Mouse (Mus musculus): ENCODE measurements around the gene Rbm38. TPM values are rescaled to one million over a fixed set of nuclear protein-coding genes. Genes with fewer than 3 reads are reported as not detected.

Gene Rbm38
- polyA plus RNA-seq, 1 experiment from 2014 or later, result 126 TPM

DNA sequence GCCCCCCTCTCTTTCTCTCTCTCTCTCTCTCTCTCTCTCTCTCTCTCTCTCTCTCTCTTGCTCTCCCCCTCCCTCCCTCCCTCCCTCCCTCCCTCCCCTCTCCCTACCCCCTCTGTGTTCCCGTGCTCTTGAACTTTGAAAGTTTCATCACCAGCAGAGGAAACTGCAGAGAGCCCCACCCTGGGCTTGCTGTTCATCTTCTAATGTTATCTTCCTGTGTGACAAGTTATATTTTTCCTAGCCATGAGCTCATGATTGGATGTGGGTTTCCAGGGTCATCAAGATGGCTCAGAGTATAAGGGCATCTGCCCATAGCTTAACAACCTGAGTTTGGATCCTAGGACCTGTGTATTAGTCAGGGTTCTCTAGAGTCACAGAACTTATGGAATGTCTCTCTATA, 42.9 kb downstream of the Rbm38 start:
- Histone ChIP-seq H3K36me3 (replicated peaks; ENCODE audit: insufficient read depth, low read length) (no peaks in the 10 kb centered on the region), H3K9me3 (ENCODE audit: low read length) (no peaks in the 10 kb centered on the region), H3K4me3 (ENCODE audit: low read depth, low read length) (no peak overlapping the region), H3K9ac (replicated peaks) (no peak overlapping the region), H3K4me1 (ENCODE audit: insufficient read depth) (peaks cover 23% of the 10 kb centered on the region), H3K4me2 (ENCODE audit: low read depth, low read length) (no peak overlapping the region), H3K27ac (ENCODE audit: low read depth) (no peak overlapping the region; the same call in 1 of the 2 replicates), H3K27me3 (ENCODE audit: insufficient read depth, low read length) (no peaks in the 10 kb centered on the region)
- DNase-seq (no peak), ATAC-seq (no peak)
- 11% methylated on average over 1 of the region's 1 CpGs for WGBS (ENCODE audit: insufficient replicate concordance)
- TF ChIP-seq EP300 (IDR thresholded peaks at IDR 0.05; ENCODE audit: low read depth) (no peak), CTCF (IDR thresholded peaks at IDR 0.05; ENCODE audit: low read depth) (no peak)

DNA sequence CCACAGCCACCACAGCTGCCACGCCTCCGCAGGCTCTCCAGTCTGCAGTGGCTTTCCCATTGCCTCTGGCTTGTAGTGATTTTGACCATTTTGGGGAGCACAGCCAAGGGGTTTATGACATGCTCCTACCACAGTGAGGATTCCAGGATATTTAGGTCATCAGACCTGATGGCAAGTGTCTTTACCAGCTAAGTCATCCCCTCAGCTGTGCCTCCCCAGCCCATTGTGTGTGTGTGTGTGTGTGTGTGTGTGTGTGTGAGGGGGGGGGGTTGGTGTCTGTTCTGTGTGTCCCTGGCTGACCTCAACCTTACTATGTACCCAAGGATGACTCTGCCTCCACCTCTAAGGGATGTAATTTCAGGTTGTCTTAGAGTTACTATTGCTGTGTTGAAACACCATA, 44.6 kb downstream of the Rbm38 start:
- no peaks in the 10 kb centered on the region for H3K27me3 ChIP-seq (ENCODE audit: insufficient read depth, low read length)
- H3K9ac ChIP-seq (replicated peaks), result no peak overlapping the region
- no peak for ATAC-seq
- TF ChIP-seq CTCF (IDR thresholded peaks at IDR 0.05; ENCODE audit: low read depth) (no peak), EP300 (IDR thresholded peaks at IDR 0.05; ENCODE audit: low read depth) (no peak)
- 84% methylated on average over 2 of the region's 2 CpGs for WGBS (ENCODE audit: insufficient replicate concordance)
- peaks cover 23% of the 10 kb centered on the region for H3K4me1 ChIP-seq (ENCODE audit: insufficient read depth)
- no peak overlapping the region for H3K27ac ChIP-seq (ENCODE audit: low read depth)
- no peak overlapping the region for H3K4me2 ChIP-seq (ENCODE audit: low read depth, low read length)
- no peak overlapping the region for H3K4me3 ChIP-seq (ENCODE audit: low read depth, low read length)
- H3K9me3 ChIP-seq (ENCODE audit: low read length), result no peaks in the 10 kb centered on the region
- no peak for DNase-seq
- H3K36me3 ChIP-seq (replicated peaks; ENCODE audit: insufficient read depth, low read length), result no peaks in the 10 kb centered on the region

DNA sequence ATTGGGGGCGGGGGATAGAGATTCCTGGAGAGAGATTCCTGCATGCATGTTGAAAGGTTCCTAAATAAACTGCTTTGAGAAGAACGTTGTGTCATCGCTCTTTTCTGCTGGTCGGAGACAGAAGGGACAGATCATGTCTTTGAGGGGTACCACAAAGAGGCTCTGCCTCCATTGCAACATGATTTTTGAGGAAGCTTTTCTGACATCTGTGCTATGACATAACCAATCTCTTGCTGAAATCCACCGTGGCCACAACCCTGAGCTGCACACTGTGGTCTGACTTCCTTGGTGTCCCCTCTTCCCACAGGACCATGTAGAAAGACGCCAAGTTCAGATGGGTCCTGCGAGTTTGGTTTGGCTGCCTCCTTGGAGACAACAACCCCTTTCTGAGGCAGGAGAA, 52.6 kb downstream of the Rbm38 start:
- WGBS (ENCODE audit: insufficient replicate concordance), result 57% methylated on average over 7 of the region's 7 CpGs
- H3K9ac ChIP-seq (replicated peaks), result no peak overlapping the region
- H3K4me2 ChIP-seq (ENCODE audit: low read depth, low read length), result peak overlapping the region; percentile 16; the same call in 1 of the 2 replicates
- peak; percentile 73; the same call in 1 of the 2 replicates for ATAC-seq
- no peaks in the 10 kb centered on the region for H3K9me3 ChIP-seq (ENCODE audit: low read length)
- TF ChIP-seq EP300 (IDR thresholded peaks at IDR 0.05; ENCODE audit: low read depth) (no peak), CTCF (IDR thresholded peaks at IDR 0.05; ENCODE audit: low read depth) (no peak)
- H3K36me3 ChIP-seq (replicated peaks; ENCODE audit: insufficient read depth, low read length), result no peaks in the 10 kb centered on the region
- H3K4me3 ChIP-seq (ENCODE audit: low read depth, low read length), result no peak overlapping the region
- no peaks in the 10 kb centered on the region for H3K27me3 ChIP-seq (ENCODE audit: insufficient read depth, low read length)
- DNase-seq, result peak; percentile 19
- H3K27ac ChIP-seq (ENCODE audit: low read depth), result 0 out of 2 replicates have a peak overlapping the region, but pooled peaks have one; percentile 8
- 0 out of 2 replicates have a peak, but pooled peaks cover 3% of the 10 kb centered on the region for H3K4me1 ChIP-seq (ENCODE audit: insufficient read depth)

DNA sequence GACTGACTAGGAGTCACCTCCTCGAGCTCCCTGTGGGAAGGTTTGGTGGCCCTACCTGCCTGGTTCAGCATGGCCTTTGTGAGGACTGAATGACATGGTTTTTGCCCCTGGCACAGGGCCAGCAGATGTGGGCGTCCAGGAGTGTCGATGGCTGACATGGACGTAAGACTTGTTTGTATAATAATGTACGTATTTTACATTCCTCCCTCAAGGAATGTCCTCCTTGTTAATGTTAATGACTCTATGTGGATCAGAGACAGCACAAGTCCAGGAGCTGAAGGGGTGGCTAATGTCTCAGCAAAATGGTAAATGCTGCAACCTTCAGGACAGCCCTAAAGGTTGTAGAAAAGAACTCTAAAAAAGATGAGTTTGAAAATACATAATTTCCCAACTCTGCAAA, 53.4 kb downstream of the Rbm38 start:
- H3K27ac ChIP-seq (ENCODE audit: low read depth), result peak overlapping the region; percentile 8; the same call in 1 of the 2 replicates
- H3K4me2 ChIP-seq (ENCODE audit: low read depth, low read length), result peak overlapping the region; percentile 16; the same call in 1 of the 2 replicates
- ATAC-seq (no peak), DNase-seq (peak; percentile 12)
- no peaks in the 10 kb centered on the region for H3K27me3 ChIP-seq (ENCODE audit: insufficient read depth, low read length)
- no peaks in the 10 kb centered on the region for H3K36me3 ChIP-seq (replicated peaks; ENCODE audit: insufficient read depth, low read length)
- 0 out of 2 replicates have a peak, but pooled peaks cover 3% of the 10 kb centered on the region for H3K4me1 ChIP-seq (ENCODE audit: insufficient read depth)
- H3K9me3 ChIP-seq (ENCODE audit: low read length), result no peaks in the 10 kb centered on the region
- no peak overlapping the region for H3K9ac ChIP-seq (replicated peaks)
- WGBS (ENCODE audit: insufficient replicate concordance), result 53% methylated on average over 5 of the region's 5 CpGs
- TF ChIP-seq EP300 (IDR thresholded peaks at IDR 0.05; ENCODE audit: low read depth) (no peak), CTCF (IDR thresholded peaks at IDR 0.05; ENCODE audit: low read depth) (no peak)
- H3K4me3 ChIP-seq (ENCODE audit: low read depth, low read length), result 0 out of 2 replicates have a peak overlapping the region, but pooled peaks have one; percentile 7

DNA sequence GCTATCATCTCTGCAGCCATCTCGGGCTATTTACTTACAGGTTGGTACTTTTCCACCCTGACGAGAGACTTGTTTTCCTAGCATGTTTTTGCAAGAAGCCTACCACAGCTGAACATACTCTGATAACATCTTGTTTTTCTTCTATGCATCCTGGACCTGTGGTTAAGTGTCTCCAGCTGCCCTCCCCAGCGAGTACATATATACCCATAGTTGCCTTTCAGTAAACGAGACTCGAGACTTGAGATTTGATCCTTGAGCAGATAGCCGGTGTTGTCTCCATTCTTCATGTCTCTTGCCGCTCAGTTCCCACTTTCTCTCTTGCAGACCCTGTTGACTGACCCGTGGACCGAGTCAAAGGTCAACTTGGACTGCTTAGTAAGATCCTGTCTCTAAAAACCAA, 56.6 kb downstream of the Rbm38 start:
- Histone ChIP-seq H3K9ac (replicated peaks) (no peak overlapping the region), H3K4me3 (ENCODE audit: low read depth, low read length) (no peak overlapping the region), H3K9me3 (ENCODE audit: low read length) (no peaks in the 10 kb centered on the region), H3K4me1 (ENCODE audit: insufficient read depth) (0 out of 2 replicates have a peak, but pooled peaks cover 3% of the 10 kb centered on the region), H3K27ac (ENCODE audit: low read depth) (no peak overlapping the region), H3K4me2 (ENCODE audit: low read depth, low read length) (no peak overlapping the region), H3K27me3 (ENCODE audit: insufficient read depth, low read length) (no peaks in the 10 kb centered on the region), H3K36me3 (replicated peaks; ENCODE audit: insufficient read depth, low read length) (no peaks in the 10 kb centered on the region)
- no peak for DNase-seq
- 49% methylated on average over 9 of the region's 9 CpGs for WGBS (ENCODE audit: insufficient replicate concordance)
- TF ChIP-seq EP300 (IDR thresholded peaks at IDR 0.05; ENCODE audit: low read depth) (no peak), CTCF (IDR thresholded peaks at IDR 0.05; ENCODE audit: low read depth) (no peak)
- no peak for ATAC-seq

DNA sequence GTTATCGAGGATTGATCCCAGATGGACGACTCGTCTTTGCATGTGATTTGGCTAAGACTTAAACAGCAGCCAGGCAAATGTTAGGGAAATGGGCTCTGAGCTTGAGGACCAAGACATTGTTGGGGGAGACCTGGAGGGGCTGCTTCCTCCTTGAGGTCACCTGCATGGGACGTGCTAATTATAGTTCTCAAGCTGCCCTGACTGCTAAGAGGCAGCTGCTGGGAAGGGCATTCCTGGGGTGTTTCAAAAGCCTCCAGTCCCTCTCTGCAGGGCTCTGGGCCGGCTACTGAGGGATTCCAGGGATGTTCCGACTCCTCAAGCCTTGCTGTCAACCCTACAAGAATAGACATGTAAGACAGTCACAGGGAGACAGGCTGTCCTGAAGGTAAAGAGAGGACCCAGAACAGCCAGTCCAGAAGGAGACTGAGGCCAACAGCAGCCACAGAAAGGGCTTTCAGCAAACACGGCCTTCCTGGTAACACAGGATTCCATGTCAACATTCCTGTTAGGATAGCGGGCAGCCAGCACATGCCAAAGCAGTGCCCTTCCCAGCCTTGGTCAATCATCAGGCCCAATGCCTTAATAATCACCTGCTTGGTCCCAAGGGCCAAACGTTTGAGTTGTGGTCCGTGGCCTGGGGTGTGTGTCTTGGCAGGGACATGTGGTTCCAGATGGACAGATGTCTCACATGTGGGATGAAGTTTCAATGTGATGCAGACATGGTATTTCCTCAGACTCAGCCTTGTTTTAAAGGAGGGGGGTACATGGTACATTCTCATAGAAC, 59.7 kb downstream of the Rbm38 start:
- WGBS (ENCODE audit: insufficient replicate concordance), result 66% methylated on average over 10 of the region's 10 CpGs
- TF ChIP-seq CTCF (IDR thresholded peaks at IDR 0.05; ENCODE audit: low read depth), result no peak
- no peak for TF ChIP-seq EP300 (IDR thresholded peaks at IDR 0.05; ENCODE audit: low read depth)

More for the DNA sequence above, 59.7 kb downstream of the Rbm38 start:
- no peak overlapping the region for H3K4me2 ChIP-seq (ENCODE audit: low read depth, low read length)
- no peak overlapping the region for H3K9ac ChIP-seq (replicated peaks)
- H3K27me3 ChIP-seq (ENCODE audit: insufficient read depth, low read length), result no peaks in the 10 kb centered on the region
- H3K4me1 ChIP-seq (ENCODE audit: insufficient read depth), result peaks cover 10% of the 10 kb centered on the region; the same call in 1 of the 2 replicates
- no peak for ATAC-seq
- no peak overlapping the region for H3K4me3 ChIP-seq (ENCODE audit: low read depth, low read length)
- H3K9me3 ChIP-seq (ENCODE audit: low read length), result no peaks in the 10 kb centered on the region
- no peak for DNase-seq
- no peak overlapping the region for H3K27ac ChIP-seq (ENCODE audit: low read depth)
- H3K36me3 ChIP-seq (replicated peaks; ENCODE audit: insufficient read depth, low read length), result no peaks in the 10 kb centered on the region

All from liver, postnatal 0 days (tissue).